1 mouse cellular context compared by ENCODE assay signal in the genomic region with DNA sequence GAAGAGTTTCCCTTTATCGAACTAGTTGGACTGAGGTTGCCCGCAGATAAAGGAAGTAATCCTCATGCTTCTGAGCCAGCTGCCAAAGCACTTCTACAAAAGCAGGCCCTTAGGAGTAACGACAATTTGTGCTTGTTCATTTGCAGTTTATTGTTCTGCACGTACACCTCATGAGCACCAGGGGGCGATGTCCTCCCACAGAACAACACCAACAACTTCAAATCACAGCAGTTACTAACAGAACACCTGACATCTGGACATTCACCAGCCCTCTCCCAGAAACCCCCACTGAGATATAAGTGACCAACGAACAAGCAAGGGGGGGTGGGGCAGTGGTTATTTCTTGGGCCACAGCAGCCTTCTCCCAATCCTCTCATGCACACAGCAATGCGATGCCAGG.
TF ChIP-seq lines count a peak whose summit lies in the region.

No protein-coding gene starts in this region.

TF ChIP-seq in CH12.LX, 34 proteins besides CTCF, POLR2A, EP300 and RAD21 (continued from another document):
- no peak for TF ChIP-seq ZNF384 (IDR thresholded peaks at IDR 0.05; ENCODE audit: low read depth, low read length)
- no peak for TF ChIP-seq NRF1 (IDR thresholded peaks at IDR 0.05; ENCODE audit: low read depth, low read length)
- TF ChIP-seq MYC (IDR thresholded peaks at IDR 0.05; ENCODE audit: low read depth, low read length) = 0 out of 2 replicates have a peak, but pooled peaks have one; percentile 30
- TF ChIP-seq SIN3A (IDR thresholded peaks at IDR 0.05; ENCODE audit: low read length) = peak; percentile 81; the same call in 1 of the 2 replicates
- TF ChIP-seq IRF4 (IDR thresholded peaks at IDR 0.05; ENCODE audit: low read depth, low read length) = peak; percentile 50; the same call in 1 of the 2 replicates
- no peak for TF ChIP-seq ELF1 (IDR thresholded peaks at IDR 0.05; ENCODE audit: low read depth, low read length)
- TF ChIP-seq JUND (conservative IDR thresholded peaks at IDR 0.05; ENCODE audit: low read depth, low read length) = peak; percentile 53
- peak; percentile 92 for TF ChIP-seq SMC3 (IDR thresholded peaks at IDR 0.05; ENCODE audit: low read depth, low read length)
